Mouse (Mus musculus): ENCODE measurements around the gene Lingo4.

The Lingo4 gene

GRCm38 (mm10) chr3:94388047-94388446 is 10.3 kb upstream of the Lingo4 start:
- no peak for DNase-seq

- DNase-seq: no peak
Observed at GRCm38 (mm10) chr3:94389420-94389819, 8.9 kb upstream of the Lingo4 start.

DNA sequence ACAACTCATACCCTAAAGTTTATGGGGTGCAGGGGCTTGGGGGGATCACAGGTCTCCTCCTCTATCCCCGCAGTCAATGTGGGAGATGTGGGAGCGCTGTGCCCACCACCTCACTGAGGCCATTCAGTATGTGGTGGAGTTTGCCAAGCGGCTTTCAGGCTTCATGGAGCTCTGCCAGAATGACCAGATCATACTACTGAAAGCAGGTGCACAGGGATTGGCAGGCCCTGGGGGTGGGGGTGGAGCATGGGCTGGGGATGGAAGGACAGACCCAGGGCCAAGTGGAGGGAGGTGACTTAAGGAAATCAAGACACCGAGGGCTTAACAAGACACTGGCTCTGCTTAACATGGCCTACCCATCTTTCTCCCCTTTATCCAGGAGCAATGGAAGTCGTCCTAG is 7.3 kb upstream of the Lingo4 start:
- no peak for DNase-seq

- DNase-seq: no peak
Observed at GRCm38 (mm10) chr3:94392128-94392527, 6.2 kb upstream of the Lingo4 start.

DNA sequence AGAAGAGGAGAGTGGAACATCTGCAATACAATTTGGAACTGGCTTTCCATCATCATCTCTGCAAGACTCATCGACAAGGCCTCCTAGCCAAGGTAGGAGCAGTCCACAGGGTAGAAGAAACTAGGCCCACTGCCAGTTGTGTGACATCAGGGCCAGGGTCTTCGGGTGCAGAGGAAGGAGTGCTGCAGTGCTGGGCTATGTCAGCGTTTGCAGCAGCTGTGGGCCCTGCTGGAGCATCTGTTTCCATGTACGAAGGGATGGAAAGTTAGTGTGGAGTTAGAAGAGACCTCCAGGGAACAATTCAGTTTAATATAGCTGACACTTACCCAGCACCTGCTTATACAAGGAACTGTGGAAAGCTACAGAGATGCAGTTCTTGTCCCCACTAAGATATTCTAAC is 5.3 kb upstream of the Lingo4 start:
- no peak for DNase-seq

DNA sequence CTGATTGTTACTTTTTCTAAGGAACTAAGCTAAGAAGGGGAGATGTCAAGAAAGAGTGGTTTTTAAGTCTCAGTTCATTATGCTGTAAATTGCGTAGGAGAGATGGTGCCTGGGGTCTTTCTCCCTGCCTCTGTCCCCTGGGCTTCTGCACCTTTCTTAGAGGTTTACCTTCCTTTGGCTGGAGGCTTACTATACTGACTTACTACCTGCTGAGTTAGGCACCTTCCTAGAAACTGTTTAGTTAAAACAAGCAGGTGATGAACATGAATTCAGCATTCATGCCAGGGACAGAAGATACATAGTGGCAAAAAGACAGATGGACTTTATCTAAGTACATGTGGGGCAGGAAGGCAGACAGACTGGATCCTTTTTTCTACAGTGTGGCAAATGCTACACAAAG is 2.0 kb upstream of the Lingo4 start:
- no peak for DNase-seq

DNA sequence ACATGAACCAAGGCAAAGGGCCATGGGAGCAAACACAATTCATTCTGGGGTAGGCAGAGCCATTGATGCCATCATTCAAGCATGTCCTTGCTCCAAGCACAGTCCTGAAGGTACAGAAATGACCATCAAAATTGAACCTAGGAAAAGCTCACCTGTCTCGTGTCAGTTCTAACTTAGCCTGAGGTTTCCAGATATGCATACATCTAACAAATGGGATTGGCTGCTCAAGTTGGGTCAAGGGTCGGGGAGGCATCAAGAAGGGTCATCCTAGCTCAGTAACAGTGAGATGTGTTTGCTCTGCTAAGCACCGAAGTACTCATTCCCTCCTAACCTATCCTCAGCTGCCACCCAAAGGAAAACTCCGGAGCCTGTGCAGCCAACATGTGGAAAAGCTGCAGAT is 1.5 kb upstream of the Lingo4 start:
- DNase-seq: no peak

GRCm38 (mm10) chr3:94398943-94399481 is 695 bp downstream of the Lingo4 start:
- DNase-seq: no peak

DNA sequence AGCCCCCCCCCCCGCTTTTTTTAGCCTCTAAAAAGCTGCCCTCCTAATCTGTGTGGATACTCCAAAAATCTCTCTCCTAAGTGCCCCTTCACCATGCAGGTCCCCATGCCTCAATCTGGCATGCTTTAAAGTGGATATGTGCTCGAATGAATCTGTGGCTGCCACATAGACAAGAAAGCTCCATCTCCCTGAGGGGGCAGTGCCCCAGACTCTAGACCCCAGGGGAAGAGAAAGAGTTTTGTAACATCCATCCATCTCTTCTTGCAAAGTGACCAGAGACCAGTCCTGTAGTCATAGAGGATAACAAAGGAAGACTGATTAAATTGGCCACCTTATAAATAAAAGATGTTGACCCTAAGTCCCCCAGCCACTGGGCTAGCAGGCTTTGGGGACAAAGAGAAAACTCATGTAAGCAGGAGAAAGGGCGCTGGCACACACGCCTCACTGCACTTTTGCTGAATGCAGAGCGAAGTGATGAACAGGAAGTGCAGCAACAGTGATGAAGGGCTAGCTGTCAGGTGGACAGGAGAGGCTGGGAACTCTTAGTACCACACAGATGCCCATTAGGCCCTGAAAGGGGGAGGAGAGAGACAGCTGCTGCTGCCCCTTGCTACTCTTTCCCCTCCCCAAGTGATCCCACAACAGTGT is 1.5 kb downstream of the Lingo4 start:
- no peak for DNase-seq

DNA sequence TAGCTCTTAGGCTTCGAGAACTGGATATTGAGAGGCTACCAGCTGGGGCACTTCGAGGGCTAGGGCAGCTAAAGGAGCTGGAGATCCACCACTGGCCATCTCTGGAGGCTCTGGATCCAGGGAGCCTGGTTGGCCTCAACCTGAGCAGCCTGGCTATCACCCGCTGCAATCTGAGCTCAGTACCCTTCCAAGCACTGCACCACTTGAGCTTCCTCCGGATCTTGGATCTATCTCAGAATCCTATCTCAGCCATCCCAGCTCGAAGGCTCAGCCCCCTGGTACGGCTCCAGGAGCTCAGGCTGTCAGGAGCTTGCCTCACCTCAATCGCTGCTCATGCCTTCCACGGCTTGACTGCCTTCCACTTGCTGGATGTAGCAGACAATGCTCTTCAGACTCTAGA is 4.1 kb downstream of the Lingo4 start:
- DNase-seq: no peak

- DNase-seq: no peak
Observed at GRCm38 (mm10) chr3:94404366-94405054, 6.2 kb downstream of the Lingo4 start.

GRCm38 (mm10) chr3:94405561-94405960 is 7.2 kb downstream of the Lingo4 start:
- no peak for DNase-seq

DNA sequence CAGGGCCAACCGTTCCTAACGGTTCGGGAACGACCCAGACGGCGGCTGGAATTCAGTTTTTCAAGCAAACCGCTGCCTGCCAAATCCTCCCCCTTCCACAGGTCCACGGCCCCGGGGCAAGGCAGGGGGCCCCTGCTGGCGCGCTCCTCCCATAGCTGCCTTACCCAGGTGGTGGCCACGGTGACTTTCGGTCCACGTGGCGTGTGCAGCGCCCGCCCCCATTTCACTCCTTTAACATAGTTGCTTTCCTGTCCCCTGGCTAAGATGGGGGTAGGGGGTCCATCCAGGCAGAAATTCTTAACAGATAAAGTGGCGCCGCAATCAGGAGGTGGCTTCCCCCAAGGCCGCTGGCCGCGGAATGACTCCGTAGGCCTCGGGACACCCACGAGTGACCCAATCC is 14.2 kb downstream of the Lingo4 start:
- no peak for DNase-seq

DNA sequence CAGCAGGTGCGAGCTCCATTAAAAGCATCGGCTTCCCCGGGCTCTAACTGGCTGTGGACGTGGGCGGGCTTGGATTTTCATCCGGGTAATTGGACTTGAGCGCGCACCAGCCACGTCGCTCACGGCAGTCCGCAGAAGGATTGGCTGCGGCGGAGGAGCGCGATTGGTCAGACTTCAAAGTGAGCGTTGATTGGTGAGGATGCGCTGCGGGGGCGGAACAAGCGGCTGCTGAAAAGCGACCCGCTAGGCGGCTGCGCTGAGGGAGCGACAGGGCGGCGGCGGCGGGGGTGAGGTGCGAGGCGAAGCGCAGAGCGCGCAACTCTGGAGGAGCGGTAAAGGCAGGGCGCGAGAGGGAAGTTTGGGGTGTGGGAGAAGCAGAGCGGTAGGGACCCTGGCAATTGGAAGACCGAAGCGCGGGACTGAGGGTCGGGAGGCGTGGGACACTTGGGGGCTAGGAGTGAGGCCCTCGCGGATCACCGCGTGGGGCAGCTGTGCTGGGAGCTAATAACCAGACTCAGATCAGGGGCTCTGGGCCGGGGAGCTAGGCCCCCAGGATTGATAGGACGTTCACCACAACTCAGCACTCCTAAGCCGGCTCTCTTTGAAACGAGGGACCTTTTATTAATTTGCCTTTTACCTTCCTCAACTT is 14.8 kb downstream of the Lingo4 start, which contains the start of gene Tdrkh:
Gene Tdrkh, plus strand, starts transcription at position 243 of the 649 bp plus-strand sequence.
- DNase-seq: peak; percentile 98

DNA sequence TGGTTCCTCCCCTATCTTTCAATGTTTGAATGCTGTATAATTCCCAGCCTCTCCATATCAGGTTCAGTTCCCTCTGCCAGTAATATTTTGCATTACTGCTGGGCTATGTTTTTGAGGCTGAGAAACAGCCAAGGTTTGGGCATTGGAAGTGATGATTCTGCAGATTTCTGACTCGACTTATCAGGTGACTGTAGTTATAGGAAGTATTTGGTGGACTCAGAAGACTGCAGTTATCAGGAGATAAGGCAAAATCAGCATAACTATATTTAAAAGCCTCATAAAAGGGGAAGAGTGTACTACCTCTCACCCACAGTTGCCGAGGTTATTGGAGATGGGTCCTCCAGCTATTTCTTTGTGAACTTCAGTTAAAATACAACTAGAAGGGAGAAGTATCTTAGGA is 32.7 kb downstream of the Lingo4 start:
- DNase-seq: no peak

DNA sequence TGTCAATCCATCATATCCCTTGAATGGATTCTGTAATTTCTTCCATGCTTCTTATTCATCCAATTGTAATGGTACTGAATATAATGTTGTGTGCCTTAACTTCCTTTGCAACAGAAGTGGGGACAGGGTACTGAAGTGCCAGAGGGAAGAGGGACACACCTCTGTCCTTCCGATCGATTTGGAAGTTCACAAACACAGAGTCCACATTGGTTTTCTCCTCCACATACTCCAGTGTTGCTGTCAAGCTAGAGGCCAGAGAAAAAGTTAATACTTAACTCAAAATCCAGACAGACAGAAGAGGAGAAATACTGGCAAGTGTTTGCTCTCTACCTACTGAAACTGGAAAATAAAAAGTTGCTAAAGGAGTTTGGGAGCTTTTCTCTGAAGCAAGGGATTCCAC is 36.0 kb downstream of the Lingo4 start:
- DNase-seq: no peak

DNA sequence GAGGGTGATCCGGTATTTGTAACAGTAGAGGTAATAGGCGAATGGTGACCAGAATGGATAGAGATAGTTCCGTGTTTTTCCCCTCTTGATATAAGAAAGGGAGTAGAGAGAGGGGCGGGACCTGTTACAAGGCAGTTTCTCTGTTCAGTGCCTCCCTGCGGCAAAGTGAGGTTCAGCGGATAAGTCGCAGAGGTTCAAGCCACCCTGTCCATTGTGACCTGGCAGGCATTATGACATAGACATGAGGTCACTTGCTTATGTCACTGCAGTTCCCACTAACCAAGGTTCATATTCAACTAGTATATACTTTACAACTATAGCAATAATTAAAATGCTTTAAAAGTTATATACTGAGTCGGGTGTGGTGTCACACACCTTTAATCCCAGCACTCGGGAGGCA is 38.1 kb downstream of the Lingo4 start:
- no peak for DNase-seq

- DNase-seq: no peak
Observed at GRCm38 (mm10) chr3:94441182-94441581, 42.9 kb downstream of the Lingo4 start.

DNA sequence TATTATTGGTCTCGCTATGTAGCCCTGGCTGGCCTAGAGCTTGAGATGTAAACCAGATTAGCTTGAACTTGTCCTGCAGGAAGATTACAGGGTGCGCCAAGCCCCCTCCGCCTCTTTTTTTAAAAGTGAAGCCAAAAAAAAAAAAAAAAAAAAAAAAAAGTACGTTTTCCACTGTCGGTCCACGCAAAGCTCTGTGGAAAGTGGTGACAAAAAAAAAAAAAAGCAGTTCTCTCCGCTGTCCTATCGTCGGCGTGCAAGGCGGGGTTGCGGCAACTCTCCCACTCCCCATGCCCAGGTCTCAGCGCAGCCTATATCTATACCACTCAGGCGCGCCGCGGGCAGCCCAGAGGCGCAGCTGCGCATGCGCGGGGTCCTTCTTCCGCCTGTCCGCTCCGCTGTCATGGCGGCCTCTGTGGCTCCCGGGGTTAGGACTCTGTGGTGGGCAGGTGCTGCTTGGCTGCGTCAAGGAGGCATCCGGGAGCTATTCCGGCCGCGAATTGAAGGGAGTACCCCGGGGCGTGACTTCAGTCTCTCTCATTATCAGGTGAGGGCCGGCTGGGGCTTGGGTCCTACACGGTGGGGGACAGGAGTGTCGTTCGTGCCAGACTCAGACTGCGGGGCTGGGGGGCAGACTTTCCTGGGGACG is 44.8 kb downstream of the Lingo4 start, which contains the start of gene Mrpl9:
Gene Mrpl9, plus strand, starts transcription at position 368 of the 646 bp plus-strand sequence.
- DNase-seq: peak; percentile 94

DNA sequence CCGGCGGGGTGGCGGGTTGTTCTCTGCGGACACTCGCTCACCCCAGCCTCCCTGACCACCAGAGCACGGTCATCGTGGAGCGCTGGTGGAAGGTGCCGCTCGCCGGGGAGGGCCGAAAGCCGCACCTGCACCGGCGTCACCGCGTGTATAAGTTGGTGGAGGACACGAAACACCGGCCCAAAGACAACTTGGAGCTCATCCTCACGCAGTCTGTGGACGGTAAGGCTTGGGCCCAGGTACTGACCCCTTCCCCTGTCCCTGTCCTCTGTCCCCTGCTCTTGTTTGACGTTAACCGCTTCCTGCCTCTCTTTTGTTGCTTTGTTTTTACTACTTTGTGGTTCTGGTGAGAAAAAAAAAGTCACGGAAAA is 45.3 kb downstream of the Lingo4 start, which contains the start of gene Oaz3:
Gene Oaz3, minus strand, starts transcription at position 319 of the 368 bp plus-strand sequence.
- DNase-seq: no peak

DNA sequence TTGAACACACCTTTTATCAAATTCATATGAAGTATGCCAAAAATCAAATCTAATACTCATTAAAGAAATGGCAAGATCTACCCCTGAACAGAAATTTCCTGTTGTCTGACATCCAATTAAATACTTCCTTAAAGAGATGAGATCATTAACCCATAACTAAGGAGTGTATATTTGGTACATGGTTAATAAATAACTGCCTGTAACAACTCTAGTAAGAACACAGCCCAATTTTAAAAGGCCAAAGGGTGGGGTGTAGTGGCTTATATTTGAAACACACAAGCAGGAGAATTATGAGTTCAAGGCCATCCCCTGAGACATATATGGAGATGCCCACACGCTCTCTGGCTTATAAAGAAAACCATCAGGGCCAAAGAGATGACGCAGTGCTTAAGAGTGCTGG is 51.1 kb downstream of the Lingo4 start:
- DNase-seq: no peak
